Mouse (Mus musculus) thymus, postnatal 36 days (tissue): ENCODE results near the gene Sipa1l3.
A peak's percentile ranks its signal among the peaks of the same experiment; 100 is the strongest.

ENCODE experiments used
- DNase-seq, 2 experiments: peaks; one replicate each; pipeline ENCODE4 v3.0.0; 2022; ENCODE audit warnings: mixed read lengths in 2 of 2

Gene Sipa1l3

DNA sequence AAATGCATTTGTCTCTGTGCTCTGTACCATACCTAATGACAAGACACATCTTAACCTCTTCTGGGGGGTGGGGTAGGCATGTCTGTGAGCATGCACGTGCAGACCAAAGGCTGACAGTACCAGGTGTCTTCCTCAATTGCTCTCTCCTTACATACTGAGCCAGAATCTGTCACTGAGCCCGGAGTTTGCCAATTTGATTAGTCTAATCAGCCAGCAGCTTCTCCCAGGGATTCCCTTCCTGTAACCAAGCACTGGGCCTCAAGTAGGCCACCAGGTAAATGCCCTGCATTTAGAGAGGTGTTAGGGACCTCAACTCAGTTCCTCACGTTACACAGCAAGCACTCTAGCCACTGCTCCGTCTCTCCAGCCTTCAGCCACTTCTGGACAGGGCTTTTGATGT is 38.3 kb downstream of the Sipa1l3 start:
- DNase-seq, result no peak

DNA sequence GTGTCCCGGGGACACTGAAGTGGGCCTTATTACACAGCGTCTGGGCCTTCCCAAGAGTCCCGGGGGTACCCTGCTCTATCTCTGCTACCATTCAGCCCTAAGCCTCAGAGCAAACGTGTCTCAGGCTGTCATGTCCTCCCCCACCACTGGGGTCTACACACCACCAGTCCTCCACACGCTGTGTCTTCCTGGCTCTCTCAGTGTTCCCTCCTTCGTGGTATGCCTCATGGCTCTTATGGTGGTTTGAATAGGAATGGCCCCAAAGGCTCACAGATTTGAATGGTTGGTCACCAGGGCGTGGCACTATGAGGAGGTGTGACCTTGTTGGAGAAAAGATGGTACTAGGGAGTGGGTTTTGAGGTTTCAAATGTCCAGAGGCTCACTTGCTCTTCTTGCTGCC is 43.4 kb downstream of the Sipa1l3 start:
- no peak for DNase-seq

DNA sequence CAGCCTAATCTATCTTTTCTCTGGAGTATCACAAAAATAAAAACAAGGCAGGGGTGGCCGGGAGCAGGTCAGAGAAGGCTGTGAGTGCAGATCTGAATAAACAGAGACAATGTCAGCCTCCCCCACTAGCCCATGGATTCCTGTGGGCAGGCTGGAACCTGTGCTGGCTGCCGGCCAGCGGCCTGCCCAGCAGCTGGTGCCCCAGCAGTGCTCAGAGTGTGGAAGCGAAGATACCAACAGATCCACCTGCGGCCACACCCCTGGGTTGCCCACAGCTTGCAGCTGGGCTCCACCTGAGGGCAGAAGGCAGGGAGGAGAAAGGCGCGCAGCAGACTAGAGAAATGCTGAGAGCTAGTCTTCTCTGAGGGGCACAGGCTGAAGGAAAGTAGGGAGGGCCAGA is 47.1 kb downstream of the Sipa1l3 start:
- DNase-seq, result peak; percentile 34 to 67

DNA sequence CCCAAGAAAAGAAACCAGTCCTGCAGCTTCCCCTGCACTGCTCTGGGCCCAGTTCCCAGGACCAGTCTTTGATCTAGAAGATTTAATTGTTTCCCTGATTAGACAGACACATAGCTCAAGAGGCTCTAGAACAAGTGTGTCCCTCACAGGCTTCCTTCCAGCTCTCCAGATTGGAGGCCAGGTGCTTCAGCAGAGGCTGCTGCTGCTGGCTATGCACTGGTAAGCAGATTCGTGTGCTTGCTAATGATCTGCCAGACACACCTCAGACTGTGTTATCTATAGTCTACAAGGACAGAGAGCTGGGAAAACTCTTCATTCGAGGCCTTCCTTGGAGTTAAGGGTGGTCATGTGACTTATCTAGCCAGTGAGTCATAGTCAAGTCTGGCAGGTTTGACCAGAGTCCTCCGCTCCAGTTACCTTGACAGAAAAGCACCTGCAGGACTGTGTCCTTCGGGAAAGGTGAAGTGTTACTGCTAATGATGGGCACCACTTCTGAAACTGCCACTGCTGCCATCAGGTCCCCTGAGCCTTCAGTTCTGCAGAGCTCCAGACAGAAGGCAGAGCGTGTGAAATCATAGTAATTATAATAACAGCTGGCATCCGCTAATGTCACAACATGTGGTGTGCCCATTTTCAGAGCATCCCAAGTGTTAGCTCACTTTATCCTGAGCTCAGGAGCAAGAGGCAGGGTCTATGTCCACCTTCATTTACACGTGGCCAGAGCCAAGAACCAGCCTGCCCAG is 48.7 kb downstream of the Sipa1l3 start:
- no peak for DNase-seq

DNA sequence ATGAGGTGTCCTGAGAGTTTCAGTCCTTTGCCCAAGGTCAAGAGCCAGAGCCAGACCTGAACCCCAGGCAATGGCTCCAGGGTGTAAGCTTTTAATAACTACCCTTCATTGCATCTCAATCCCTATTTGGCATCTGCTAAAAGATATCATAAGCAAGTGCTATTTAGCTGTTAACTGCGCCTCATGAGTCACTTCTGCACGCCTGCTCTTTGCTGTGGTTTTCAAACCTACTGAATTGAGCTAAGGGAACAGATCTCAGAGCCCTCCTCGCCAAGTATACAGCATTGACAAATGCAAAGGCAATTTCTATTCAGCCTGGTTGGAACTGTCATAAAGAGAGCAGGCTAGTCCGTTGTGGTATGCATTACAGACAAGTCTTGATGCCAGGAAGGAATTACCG is 49.8 kb downstream of the Sipa1l3 start:
- DNase-seq, result no peak

DNA sequence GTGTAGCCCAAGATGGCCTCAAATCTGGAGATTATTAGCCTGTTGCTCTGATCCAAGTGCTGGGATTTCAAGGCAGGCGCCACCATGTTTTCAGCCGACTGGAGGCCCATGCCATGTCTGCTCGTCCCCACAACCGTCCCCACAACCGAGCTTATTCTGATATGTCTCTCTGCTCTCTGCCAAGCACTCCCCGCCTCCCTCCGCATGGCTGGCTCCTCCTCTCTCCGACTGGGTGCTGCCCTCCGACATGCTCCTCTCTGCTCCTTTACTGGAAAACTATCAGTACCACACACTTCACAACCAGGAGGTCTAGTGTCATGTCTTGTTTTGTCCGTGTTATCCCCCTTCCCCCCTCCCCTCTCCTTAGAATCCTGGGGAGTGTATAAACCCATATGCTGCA is 51.9 kb downstream of the Sipa1l3 start:
- DNase-seq, result no peak

DNA sequence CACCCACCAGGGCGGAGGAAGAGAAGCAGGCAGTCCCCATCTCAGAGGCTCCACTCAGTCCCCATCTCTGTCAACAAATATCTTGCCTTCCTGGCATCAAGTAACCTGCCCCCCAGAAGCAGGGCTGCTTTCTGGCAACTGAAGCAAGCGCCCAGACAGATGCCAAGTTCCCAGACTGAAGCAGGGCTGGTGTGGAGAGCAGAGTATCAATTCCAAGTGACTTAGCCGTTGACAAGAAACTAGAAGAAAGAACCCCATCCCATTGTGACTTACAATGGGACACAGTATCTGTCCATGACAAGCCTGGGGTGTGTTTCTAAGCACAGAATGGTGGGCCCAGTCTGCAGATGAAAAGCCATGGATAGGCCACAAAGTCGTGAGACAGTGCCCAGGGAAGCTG is 52.7 kb downstream of the Sipa1l3 start:
- DNase-seq, result no peak

DNA sequence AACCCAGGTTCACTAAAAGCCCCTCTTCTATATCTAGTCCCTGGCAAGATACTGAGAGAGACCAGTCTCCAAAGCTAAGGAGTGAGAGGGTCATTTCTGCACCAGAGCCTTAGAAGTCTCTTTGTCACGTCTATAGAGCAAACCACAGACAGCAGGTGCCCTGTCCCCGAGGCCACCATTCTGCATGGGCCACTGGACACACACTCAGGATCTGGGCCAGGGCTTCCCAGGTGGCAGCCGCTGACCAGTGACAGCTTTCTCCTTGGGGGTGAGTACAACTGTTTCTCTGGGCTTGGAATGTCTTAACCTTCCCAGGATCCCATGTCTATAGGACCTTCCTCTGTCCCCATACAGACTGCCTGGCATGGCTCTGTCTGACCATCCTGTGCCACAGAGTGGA is 55.6 kb downstream of the Sipa1l3 start:
- DNase-seq, result no peak

DNA sequence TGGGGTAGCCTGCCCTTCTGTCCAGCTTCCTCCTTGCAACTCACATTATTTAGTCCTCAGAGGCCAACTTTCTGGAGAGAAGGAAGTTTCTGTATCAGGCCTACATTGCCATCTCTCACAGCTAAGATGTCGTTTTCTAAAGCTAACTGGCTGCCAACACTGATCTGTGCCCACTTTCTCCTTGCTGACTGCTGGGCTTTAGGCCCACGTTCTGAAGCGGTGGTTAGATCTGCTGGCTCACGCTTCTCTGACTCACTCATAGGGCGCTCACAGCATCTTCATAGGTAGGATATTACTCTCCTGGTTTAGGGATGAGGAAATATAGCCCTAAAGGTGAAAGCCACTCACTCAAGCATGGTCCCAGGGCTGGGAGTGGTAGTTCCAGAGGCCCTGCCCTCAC is 56.3 kb downstream of the Sipa1l3 start:
- no peak for DNase-seq

DNA sequence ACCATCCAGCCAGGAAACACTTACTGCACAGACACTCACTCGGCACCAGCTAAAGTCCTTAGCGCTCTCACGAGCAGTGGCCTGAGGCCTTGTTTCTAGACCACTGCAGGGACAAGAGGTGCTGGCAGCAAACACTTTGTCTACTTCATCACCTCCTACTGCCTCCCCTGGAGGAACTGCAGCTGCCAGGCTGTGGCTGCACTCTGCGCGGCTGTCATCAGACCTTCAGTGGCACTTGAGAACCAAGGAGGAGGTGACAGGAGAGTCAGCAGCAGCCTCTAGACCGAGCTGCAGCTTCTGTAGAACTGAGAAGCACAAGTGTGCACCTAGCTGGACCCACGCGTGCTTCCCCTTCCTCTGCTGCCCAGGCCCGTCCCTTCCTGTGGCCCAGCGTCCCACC is 56.9 kb downstream of the Sipa1l3 start:
- DNase-seq, result no peak

DNA sequence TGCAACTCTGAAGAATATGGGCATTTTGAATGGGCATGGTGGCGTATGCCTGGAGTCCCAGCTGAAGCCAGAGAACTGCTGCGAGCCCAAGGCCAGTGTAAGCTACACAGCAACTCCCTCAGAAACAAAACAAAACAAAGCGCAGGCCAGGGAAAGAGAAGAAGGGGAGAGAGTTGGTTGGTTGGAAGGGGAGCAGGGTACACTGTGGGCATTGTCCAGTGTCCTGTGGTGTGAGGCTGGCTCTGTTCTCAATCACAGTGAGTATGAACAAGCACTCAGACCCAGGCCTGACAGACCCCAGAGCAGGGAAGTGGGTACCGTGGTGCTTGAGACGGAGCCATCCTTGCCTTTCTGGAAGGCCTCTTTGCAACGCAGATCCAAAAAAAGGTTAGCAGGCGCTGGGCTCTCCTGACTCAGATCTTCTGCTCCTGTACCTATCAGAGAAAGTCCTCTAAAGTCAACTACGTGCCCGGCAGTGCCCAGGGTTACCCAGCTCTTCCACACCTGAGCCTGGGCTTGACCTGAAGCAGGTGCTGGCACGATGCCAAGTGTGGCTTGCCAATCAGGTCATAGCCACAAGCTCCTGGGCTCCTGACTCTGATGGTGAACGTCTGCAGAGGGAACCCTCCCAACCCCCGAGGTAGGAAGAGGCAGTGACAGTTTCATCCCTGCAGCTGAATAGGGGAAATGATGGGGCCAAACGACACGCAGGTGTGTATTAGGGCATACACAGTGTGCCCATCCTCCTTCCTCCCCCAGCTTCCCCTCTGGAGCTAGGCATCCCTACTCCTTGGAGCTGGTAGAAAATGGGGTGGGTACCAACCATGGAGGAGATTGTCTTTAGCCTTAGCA is 59.3 kb downstream of the Sipa1l3 start:
- DNase-seq, result no peak

DNA sequence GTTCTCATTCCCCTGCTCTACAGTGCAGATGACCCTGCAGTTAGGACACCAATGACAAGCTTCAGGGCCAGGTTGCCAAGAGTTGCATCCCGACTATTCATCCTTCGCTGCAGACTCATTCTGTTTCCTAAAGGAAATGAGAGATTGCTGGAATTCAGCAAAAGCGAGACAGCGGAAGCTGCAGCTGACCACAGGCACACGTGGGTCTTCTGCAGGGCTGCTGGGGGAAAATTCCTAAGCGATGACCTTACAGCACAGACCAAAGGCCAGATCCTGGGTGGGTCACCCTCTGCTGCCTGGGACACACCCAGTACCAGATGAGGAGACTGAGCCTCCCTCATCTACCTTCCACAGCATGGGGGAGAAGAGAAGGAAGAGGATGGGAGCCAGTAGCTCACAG is 60.7 kb downstream of the Sipa1l3 start:
- no peak for DNase-seq

DNA sequence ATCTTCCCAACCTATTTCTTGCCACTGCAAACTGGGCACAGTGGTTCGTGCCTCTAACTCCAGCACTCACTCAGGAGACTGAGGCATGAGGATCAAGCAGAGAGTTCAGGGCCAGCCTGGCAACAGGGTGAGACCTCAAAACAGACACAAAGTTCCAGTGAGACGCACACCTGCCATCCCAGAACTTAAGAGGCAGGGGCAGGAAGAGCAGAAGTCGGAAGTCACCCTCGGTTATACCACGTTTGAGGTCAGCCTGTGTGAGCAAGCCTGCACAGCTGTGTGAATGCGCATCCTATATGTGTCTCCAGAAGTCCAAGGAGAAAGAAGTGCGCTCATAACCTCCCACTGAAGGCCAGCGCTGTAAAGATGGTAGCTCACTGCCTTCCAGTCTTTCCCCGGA is 61.7 kb downstream of the Sipa1l3 start:
- DNase-seq, result peak; percentile 15 to 52

DNA sequence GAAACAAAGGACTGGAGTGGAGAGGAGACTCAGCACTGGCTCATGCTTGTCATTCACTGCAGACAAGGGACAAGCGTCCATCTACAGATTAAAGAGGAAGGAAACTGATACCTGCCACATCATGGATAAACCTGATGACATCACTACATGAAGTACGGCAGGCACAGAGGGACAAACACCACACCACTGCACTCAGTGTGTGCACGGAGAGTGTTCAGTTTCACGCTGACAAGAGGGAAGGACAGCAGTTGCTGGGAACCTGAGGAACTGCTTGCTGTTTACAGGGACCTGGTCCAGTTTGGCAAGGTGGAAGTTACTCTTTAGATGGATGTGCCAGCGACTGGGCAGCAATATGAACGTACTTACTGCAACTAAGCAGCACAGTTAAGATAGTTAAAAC is 62.9 kb downstream of the Sipa1l3 start:
- DNase-seq, result no peak

DNA sequence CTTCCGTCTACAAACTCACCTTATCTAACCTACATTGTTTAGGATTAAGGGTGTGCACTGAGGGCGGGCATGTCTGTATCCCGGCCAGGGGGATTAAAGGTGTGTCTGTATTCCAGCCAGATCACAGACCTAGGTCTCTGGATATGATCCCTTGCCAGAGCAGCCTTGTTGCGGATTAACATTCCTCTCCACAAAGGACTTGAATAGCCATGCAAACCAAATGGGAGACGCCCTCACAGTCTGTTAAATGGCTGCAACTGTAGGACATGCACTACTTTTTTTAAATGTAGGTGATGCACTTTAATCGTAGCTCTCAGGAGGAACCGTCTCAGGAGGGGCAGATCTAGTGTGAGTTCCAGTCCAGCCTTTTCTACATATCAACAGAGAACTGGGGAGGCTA is 63.5 kb downstream of the Sipa1l3 start:
- DNase-seq, result no peak

DNA sequence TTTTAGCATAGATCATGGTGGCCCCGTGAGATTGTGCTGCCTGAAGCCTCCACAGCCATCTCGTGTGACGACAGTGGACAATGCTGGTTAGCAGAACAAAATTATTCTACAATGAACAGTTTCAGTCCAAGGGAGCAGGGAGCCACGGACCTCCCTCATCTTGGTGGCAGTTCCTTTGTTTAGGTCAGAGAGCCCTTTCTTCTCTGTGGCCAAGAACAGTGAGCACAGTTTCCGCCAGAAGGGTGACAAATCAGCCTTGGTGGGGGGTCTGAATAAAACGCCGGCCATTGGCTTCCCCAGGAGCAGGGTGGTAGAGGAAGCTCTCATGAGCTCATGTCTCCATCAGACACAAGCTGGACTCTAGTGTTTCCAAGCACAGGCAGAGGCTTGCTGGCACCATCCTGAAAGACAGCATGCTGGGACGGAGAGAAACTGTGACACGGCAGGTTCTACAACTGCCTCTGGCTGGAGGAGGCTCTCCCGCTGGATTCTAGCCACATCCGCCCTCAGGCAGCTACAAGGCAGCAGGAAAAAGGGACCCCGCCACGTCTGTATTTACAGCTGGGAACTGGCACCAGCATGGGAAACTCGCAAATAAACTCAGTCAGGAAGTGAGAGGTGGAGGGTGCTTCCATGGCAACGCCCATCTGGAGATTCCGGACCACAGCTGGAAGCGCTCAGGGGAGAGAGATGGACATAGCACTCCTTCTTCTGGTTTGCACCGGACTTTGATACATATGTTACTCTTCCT is 65.3 kb downstream of the Sipa1l3 start:
- DNase-seq, result no peak

DNA sequence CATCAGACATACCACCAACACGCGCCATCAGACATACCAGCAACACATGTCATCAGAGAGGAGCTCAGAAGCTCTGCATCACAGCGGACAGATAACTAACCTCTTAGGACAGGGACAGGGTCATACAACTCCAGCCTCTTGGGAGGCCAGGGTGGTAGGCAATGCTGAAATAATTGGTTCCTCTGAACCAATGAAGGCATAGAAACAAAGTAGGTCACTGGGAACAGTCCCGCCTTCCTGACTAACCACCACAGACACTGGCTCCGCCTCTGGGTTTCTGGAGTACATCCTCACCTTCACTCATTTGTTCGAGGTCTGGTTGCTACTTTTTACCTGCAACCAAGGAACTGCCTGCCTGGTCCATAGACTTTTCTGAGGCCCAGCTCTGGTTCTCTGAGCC is 66.1 kb downstream of the Sipa1l3 start:
- no peak for DNase-seq

DNA sequence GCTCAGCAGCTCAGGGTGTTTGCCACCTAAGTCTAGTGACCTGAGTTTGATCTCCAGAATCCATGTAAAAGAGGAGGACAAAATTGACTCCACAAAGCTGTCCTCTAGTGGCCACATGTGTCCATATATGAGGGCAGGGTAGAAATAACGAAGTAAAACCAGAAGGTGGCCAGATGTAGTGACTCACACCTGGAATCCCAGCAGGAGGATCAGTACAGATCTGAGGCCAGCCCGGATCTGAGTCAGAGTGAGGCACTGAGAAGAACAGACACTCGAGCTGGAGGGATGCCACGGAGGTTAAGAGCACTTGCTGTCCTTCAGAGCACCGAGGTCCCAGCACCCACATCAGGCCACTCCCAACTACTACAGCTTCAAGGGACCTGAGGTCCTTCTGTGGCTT is 68.3 kb downstream of the Sipa1l3 start:
- no peak for DNase-seq

DNA sequence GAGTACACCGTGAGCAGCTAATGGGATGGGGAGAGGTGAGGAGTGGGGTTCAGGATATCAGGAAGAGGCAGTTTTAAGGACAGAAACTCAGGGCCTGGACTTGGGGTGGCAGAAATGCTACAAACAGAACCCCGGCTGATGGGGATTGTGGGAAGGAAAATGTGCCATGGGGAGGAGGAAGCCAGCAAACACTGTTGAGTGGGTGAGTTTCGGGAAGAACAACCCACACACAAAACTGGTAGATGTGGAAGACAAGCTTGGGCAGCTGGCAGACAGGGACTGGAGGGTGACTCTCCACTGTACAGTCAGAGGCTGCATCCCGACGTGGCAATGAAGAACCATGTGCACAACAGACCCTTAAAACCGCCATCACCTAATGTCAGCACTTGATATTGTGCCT is 69.6 kb downstream of the Sipa1l3 start:
- no peak for DNase-seq

DNA sequence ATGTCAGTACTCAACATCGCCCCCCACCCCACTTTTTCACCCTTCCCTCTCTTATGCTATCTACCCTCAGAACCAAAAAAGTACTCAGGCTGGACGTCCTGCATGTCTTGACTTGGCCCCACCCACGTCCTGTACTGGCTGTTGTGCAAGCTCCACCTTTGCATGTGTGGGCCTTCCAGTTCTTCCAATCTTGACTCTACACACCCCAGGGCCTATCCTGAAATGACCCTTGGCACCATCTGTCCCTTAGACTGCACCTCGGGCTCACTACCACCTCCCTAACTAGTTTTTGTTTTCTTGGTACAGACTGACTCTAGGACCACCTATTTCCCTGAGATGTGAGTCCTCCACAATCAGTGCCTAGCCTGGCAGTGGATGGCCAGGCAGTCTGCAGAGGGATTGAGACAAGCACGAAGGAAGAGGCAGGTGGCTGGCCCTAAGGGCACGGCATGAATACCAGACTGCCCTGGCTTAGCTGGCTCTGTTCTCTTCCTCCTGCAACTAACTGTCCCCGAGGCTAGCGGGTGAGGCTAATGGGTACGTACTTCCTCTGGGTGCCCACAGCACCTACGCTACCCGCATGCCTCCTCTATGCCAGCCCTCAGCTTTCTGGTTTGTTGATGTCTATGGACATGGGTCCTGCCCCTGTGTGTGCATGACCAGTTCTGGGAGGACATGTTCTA is 71.2 kb downstream of the Sipa1l3 start:
- DNase-seq, result no peak

DNA sequence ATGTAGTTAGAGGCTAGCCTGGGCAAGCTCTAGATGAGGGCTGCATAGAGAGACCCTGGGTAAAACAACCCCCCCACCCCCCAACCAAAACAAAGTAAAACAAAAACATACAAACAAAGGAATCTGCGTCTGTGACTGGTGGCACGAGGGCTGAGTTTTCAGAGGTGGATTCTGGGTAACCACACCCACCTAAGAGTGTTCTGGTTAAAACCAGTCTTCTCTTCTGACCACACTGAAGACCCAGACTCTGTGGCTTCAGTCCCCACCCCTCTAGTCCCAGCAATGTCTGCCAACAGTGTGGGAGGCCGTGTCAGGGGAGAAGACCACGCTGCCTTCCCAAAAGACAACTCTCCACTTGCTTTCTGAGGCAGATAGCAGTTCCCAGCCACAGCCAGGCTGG is 72.3 kb downstream of the Sipa1l3 start:
- DNase-seq, result no peak

DNA sequence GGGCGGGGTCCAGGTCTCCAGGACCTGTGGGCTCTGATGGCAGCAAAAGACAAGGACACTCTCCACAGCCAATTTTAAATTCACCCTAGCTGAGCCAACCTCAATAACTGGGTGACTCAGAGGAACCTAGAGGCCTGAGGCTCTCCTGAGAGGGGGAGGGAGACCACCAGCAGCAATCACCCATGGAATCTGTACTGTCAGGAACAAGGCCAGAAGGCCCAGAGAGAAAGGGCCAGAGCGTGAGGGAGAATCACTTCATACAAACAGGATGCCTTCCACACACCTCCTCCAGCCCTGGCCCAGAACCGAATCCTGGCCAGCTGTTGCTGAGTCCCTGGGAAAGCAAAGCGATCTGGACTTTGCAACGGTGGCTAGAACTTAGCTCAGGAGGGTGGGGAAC is 73.9 kb downstream of the Sipa1l3 start:
- no peak for DNase-seq

DNA sequence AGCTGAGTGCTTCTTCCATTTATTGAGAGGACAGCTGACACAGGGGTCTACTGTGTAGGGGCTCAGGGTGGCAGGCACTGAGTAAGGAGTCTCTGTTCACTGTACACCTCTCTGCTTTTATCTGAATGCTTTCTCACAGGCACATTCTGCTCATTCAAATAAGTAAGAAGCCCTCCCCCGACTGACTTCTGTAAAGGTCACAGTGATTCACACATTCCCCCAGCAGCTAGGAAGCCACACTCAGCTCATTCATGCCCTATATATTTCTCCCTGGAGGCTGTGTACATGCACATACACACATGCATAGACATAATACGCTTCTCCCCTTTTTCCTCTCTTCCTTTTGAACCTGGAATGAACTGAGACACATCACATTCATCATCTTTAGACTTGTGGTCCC is 74.4 kb downstream of the Sipa1l3 start:
- DNase-seq, result no peak
